Mouse (Mus musculus): Measurements from ENCODE around the gene Gm20854.
"Not testable (repeated sequence)": the region's sequence is repeated elsewhere in the genome, so short reads cannot be mapped to it uniquely, and the experiment has no call there.

The Gm20854 gene

DNA sequence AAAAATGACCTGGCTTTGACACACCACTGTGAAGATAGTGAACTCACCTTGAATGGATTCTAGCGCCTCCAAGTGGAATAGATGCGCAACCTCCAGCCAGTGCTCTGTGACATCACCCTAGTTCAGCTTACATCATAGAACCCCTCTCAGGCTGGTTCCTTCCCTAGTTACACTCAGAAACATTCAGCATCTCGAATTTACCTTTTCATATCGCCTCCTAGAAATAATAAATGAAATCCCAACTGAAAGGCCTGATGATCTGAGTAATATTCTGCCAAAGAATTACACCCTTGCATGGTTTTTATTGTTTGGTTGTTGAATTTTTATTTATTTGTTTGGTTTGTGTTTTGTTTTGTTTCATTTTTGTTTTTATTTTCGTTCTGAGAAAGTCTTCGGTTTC lies at the start of gene Gm20854:
Gene Gm20854, minus strand, starts transcription at position 101 of the 400 bp plus-strand sequence.
- in situ Hi-C loops (cut with MboI; ENCODE audit: unreplicated experiment in 2 of 2), result not testable (repeated sequence)

Measured in v-Abl transformed pro-B cells (cell line).